16 mouse cellular contexts compared by ENCODE assay signal in genomic region chr5:23645671-23646070, GRCm38 (mm10). TPM values are rescaled to one million over a fixed set of nuclear protein-coding genes. Genes with fewer than 3 reads are reported as not detected.
DNase-seq lines count a peak whose midpoint lies in the region.
"Had no signal": no experiment of that assay in that cellular context is flagged by ENCODE, and none has a peak within 500 bp of the region (broad histone marks: within the 10 kb centered on the region; RNA-seq: fewer than 3 reads in every experiment).

No protein-coding gene starts in this region.

- peak; percentile 21 for DNase-seq in heart, adult 11 months
- DNase-seq in heart, postnatal 14 days = no peak
- DNase-seq in T-cell, adult 2 months (ENCODE audit: low spot score) = peak; percentile 52
- peak; percentile 72 for DNase-seq in thymus, postnatal 0 days (ENCODE audit: low spot score)
- peak; percentile 77 for DNase-seq in thymus, postnatal 4 days
- DNase-seq in kidney, adult 11 months = no peak
- no peak for DNase-seq in yolk sac, embryonic 10.5 days (ENCODE audit: low spot score)
- no peak for DNase-seq in right cerebral cortex, postnatal 10 days (ENCODE audit: low spot score in 2 of 2)
- DNase-seq: adrenal gland, adult 8-10 months; cerebellum, adult 8-10 months; forebrain, postnatal 0 days; kidney, postnatal 36 days; left cerebral cortex, postnatal 4 days; liver, postnatal 0 days; lung, postnatal 36 days; right cerebral cortex, postnatal 14 days had no signal

- intact Hi-C loops in heart, postnatal 14 days (cut with DNase I) = loop anchor here (5.0 kb wide), 1 partner anchor 48 kb away; no protein-coding TSS in a partner anchor

RNA-seq across cellular contexts. Expression of gene Srpk2, which starts 38.7 kb away (rescaled TPM):
- total RNA-seq in heart, postnatal 14 days (2021) = 10 to 100 TPM; 40.7 to 44.6 TPM
- 48.3 and 56.4 TPM in 2 replicates for polyA plus RNA-seq in thymus, postnatal 0 days (2015; fragmentation: Nextera tagmentation; extraction: Ambion mirVana)

Comparison
In these comparisons a context has a peak if more than half of its experiments do, and no peak if none do; other contexts are left out.
1. DNase-seq: peak in heart, adult 11 months (single experiment), T-cell, adult 2 months (single experiment), thymus, postnatal 0 days (single experiment) and thymus, postnatal 4 days (single experiment); none in heart, postnatal 14 days (0 of 2), kidney, adult 11 months (single experiment), yolk sac, embryonic 10.5 days (single experiment) and right cerebral cortex, postnatal 10 days (0 of 2).